Mouse (Mus musculus): ENCODE results near the gene Mpv17. TPM values are rescaled to one million over a fixed set of nuclear protein-coding genes. Genes with fewer than 3 reads are reported as not detected.

Gene Mpv17
- 50.1 and 54.4 TPM in 2 replicates for polyA plus RNA-seq (2016; fragmentation: Nextera tagmentation; extraction: Ambion mirVana)

DNA sequence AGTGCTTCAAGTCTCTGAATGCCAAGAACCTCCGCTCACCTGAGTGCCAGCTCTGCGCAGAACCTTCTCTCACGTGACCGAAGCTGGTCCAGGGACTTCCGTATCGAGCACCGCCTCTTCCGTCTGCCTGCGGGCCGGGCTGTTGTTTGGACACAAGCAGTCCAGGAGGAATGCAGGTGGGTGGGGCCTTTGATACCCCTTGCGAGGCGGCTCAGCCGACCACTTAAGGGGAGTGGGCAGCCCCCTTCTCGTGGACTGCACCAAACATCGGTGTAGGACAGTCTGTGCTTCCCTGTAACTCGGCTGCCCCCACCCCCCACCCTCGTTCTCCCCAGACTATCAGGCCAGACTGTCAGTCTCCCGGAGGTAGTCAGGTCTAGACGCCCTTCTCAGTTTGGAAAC, at the start of gene Mpv17:
Gene Mpv17, minus strand, starts transcription at position 100 of the 402 bp plus-strand sequence.
- under 1% methylated on average over 19 of the region's 19 CpGs for WGBS
- Histone ChIP-seq H3K36me3 (peaks cover 43% of the 10 kb centered on the region), H3K27me3 (no peaks in the 10 kb centered on the region), H3K4me3 (peak within 1 kb of the TSS; percentile 69), H3K27ac (peak within 1 kb of the TSS; percentile 72), H3K9ac (peak within 1 kb of the TSS; percentile 76), H3K9me3 (replicated peaks) (no peaks in the 10 kb centered on the region), H3K4me2 (replicated peaks) (peak within 1 kb of the TSS; percentile 78), H3K4me1 (peaks cover 11% of the 10 kb centered on the region)
- ATAC-seq (ENCODE audit: low FRiP score): peak; percentile 95

DNA sequence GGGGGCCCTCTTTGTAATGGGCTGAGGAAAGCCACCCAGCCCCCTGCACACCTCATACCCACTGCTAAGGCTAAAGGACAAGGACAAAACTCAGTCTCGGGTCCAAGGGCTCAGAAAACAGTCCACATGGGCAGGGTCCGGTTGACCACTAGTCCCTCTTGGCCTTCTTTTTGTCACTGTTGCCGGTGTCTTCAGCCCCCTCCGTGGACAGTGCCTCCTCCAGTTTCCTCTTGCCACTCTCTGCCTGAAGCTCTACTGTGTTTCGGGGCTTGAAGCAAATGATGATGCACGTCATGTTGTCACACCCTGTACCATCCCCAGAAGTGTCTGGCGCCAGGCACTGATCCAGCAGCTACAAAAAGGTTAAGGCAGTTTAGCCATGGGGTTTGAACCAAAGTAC, 48.9 kb upstream of the Mpv17 start:
- Histone ChIP-seq H3K36me3 (peaks cover 76% of the 10 kb centered on the region), H3K4me2 (replicated peaks) (peak overlapping the region; percentile 63), H3K27me3 (no peaks in the 10 kb centered on the region), H3K9me3 (replicated peaks) (peaks cover 6% of the 10 kb centered on the region), H3K4me1 (peaks cover 22% of the 10 kb centered on the region), H3K9ac (peak overlapping the region; percentile 48; the same call in 1 of the 2 replicates), H3K4me3 (peak overlapping the region; percentile 74), H3K27ac (peak overlapping the region; percentile 77)
- 80% methylated on average over 7 of the region's 7 CpGs for WGBS
- ATAC-seq (ENCODE audit: low FRiP score): no peak

GRCm38 (mm10) chr5:31201742-31202590, 47.9 kb upstream of the Mpv17 start, which contains the start of gene Zfp513:
Gene Zfp513, minus strand, starts transcription at chr5:31202303.
- H3K4me3 ChIP-seq: peak within 1 kb of the TSS; percentile 74
- ATAC-seq (ENCODE audit: low FRiP score): peak; percentile 94
- WGBS: under 1% methylated on average over 52 of the region's 53 CpGs
- H3K4me1 ChIP-seq: peaks cover 22% of the 10 kb centered on the region
- H3K9ac ChIP-seq: peak within 1 kb of the TSS; percentile 91
- peak within 1 kb of the TSS; percentile 87 for H3K4me2 ChIP-seq (replicated peaks)
- peaks cover 76% of the 10 kb centered on the region for H3K36me3 ChIP-seq
- H3K27ac ChIP-seq: peak within 1 kb of the TSS; percentile 77
- H3K9me3 ChIP-seq (replicated peaks): peaks cover 6% of the 10 kb centered on the region
- H3K27me3 ChIP-seq: no peaks in the 10 kb centered on the region

- Histone ChIP-seq H3K27me3 (no peaks in the 10 kb centered on the region), H3K9me3 (replicated peaks) (peaks cover 6% of the 10 kb centered on the region), H3K36me3 (peaks cover 78% of the 10 kb centered on the region), H3K9ac (peak overlapping the region; percentile 91), H3K4me3 (peak overlapping the region; percentile 74), H3K4me1 (peaks cover 22% of the 10 kb centered on the region), H3K27ac (peak overlapping the region; percentile 77), H3K4me2 (replicated peaks) (peak overlapping the region; percentile 87)
- WGBS: 21% methylated on average over 13 of the region's 13 CpGs
- no peak for ATAC-seq (ENCODE audit: low FRiP score)
Observed at GRCm38 (mm10) chr5:31201042-31201741, 47.1 kb upstream of the Mpv17 start.

DNA sequence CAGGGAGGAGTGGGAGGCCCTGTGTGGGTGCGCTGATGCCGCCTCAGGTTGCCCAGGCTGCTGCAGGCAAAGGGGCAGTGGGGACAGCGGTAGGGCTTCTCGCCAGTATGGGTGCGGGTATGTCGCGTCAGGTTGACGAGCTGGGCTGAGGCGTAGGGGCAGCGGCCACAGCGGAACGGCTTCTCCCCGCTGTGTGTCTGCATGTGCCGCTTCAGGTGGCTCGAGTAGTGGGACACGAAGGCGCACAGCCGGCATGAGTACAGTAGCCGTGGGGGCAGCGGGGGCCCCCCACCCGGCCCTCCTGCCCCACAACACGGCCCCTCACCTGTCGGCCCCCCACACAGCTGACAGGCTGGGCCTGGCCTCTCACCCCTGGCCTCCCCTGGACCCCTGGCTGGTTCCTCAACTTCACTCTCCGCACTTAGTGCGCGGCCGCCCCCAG, 46.3 kb upstream of the Mpv17 start:
- 90% methylated on average over 27 of the region's 27 CpGs for WGBS
- Histone ChIP-seq H3K4me2 (replicated peaks) (peak overlapping the region; percentile 87), H3K36me3 (peaks cover 77% of the 10 kb centered on the region), H3K9ac (peak overlapping the region; percentile 20; the same call in 1 of the 2 replicates), H3K4me3 (peak overlapping the region; percentile 10; the same call in 1 of the 2 replicates), H3K9me3 (replicated peaks) (peaks cover 6% of the 10 kb centered on the region), H3K4me1 (peaks cover 22% of the 10 kb centered on the region), H3K27ac (0 out of 2 replicates have a peak overlapping the region, but pooled peaks have one; percentile 2), H3K27me3 (no peaks in the 10 kb centered on the region)
- no peak for ATAC-seq (ENCODE audit: low FRiP score)

DNA sequence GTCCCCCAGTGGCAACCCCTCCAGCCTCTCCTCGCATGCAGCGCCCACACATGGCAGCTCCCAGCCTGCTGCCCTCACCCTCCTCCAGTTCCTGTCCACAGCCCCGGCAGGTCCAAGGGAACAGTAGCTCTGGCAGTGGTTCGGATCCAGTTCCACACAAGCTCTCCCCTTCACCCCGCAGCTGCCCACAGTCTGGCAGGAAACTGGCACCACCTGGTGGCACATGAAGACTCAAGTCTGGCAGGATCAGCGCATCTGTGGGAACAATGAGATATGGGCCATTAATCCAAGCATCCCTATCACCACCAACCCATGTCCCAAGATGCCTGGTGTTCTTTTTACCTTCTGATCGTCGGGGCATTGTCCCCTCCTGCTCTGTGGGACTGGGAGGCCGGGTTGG, 45.8 kb upstream of the Mpv17 start:
- H3K27ac ChIP-seq: no peak overlapping the region

GRCm38 (mm10) chr5:31199321-31199892, 45.4 kb upstream of the Mpv17 start:
- no peak overlapping the region for H3K9ac ChIP-seq
- H3K36me3 ChIP-seq: peaks cover 78% of the 10 kb centered on the region
- H3K4me2 ChIP-seq (replicated peaks): no peak overlapping the region
- H3K4me3 ChIP-seq: no peak overlapping the region
- peaks cover 26% of the 10 kb centered on the region for H3K4me1 ChIP-seq
- ATAC-seq (ENCODE audit: low FRiP score): no peak
- H3K9me3 ChIP-seq (replicated peaks): peaks cover 6% of the 10 kb centered on the region
- H3K27ac ChIP-seq: no peak overlapping the region
- WGBS: 94% methylated on average over 19 of the region's 19 CpGs
- no peaks in the 10 kb centered on the region for H3K27me3 ChIP-seq

More for the DNA sequence above, 45.8 kb upstream of the Mpv17 start:
- Histone ChIP-seq H3K36me3 (peaks cover 78% of the 10 kb centered on the region), H3K27me3 (no peaks in the 10 kb centered on the region), H3K4me2 (replicated peaks) (no peak overlapping the region), H3K4me3 (no peak overlapping the region), H3K4me1 (peaks cover 22% of the 10 kb centered on the region), H3K9me3 (replicated peaks) (peaks cover 6% of the 10 kb centered on the region), H3K9ac (no peak overlapping the region)
- WGBS: 86% methylated on average over 9 of the region's 9 CpGs
- ATAC-seq (ENCODE audit: low FRiP score): no peak

DNA sequence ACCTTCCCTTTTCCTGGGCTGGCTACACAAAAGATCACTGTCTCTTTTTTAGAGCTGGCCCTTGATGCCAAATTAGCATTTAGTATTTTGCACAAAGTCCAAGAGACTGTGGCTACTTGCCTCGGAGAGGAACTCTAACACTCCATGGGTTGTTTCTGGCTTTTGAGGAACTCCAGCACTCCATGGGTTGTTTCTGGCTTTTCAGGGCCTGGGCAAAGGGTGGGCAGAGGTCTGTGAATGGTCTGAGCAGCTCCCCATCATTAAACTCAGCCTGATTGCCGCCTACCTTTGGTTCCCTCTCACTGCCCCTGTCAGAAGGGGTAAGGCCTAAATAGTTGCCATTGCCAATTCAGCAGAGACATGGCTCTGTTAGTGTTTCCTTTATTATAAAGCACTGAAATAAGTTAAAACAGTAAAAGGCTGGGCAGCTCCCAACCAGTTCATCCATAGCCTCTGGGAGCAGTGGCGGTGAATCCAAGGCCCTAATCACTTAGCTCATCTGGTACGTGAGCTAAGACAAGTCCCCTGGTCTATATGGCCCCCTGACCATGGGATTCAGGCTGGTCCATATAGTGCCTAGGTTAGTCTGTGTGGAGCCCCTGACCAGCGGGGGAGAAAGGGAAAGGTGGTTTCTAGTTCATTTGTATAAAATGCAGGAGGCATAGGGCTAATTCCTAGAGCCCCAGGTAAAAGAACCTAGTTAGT, 44.7 kb upstream of the Mpv17 start:
- Histone ChIP-seq H3K9me3 (replicated peaks) (peaks cover 6% of the 10 kb centered on the region), H3K36me3 (peaks cover 73% of the 10 kb centered on the region)
- WGBS: 84% methylated on average over 5 of the region's 5 CpGs

GRCm38 (mm10) chr5:31198170-31198569, 44.1 kb upstream of the Mpv17 start:
- no peak overlapping the region for H3K27ac ChIP-seq
- ATAC-seq (ENCODE audit: low FRiP score): no peak
- peaks cover 67% of the 10 kb centered on the region for H3K36me3 ChIP-seq
- H3K27me3 ChIP-seq: no peaks in the 10 kb centered on the region
- H3K4me2 ChIP-seq (replicated peaks): no peak overlapping the region
- H3K9me3 ChIP-seq (replicated peaks): peaks cover 6% of the 10 kb centered on the region
- 85% methylated on average over 9 of the region's 9 CpGs for WGBS
- peaks cover 31% of the 10 kb centered on the region for H3K4me1 ChIP-seq
- no peak overlapping the region for H3K9ac ChIP-seq
- no peak overlapping the region for H3K4me3 ChIP-seq

More for the DNA sequence above, 44.7 kb upstream of the Mpv17 start:
- no peak overlapping the region for H3K4me3 ChIP-seq
- H3K27ac ChIP-seq: no peak overlapping the region
- no peak for ATAC-seq (ENCODE audit: low FRiP score)
- H3K27me3 ChIP-seq: no peaks in the 10 kb centered on the region
- H3K9ac ChIP-seq: no peak overlapping the region
- no peak overlapping the region for H3K4me2 ChIP-seq (replicated peaks)
- peaks cover 32% of the 10 kb centered on the region for H3K4me1 ChIP-seq

DNA sequence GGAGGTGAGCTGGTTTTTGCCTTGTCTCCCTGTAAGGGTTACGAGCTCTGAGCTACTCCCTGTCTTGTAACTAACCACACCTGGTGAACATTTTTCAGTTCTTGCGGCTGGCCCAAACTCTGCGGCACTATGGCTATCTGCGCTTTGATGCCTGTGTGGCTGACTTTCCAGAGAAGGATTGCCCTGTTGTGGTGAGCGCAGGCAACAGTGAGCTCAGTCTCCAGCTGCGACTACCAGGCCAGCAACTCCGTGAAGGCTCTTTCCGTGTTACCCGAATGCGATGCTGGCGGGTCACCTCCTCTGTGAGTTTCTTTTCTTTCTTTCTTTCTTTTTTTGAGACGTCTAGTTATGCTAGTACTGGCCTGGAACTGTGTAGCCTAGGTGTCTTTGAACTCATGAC, 43.0 kb upstream of the Mpv17 start:
- WGBS: 92% methylated on average over 12 of the region's 12 CpGs
- peaks cover 6% of the 10 kb centered on the region for H3K9me3 ChIP-seq (replicated peaks)
- no peaks in the 10 kb centered on the region for H3K27me3 ChIP-seq
- no peak overlapping the region for H3K4me3 ChIP-seq
- no peak overlapping the region for H3K9ac ChIP-seq
- H3K4me1 ChIP-seq: peaks cover 28% of the 10 kb centered on the region
- H3K27ac ChIP-seq: no peak overlapping the region
- no peak overlapping the region for H3K4me2 ChIP-seq (replicated peaks)
- no peak for ATAC-seq (ENCODE audit: low FRiP score)
- peaks cover 62% of the 10 kb centered on the region for H3K36me3 ChIP-seq

GRCm38 (mm10) chr5:31196207-31196606, 42.2 kb upstream of the Mpv17 start:
- H3K4me2 ChIP-seq (replicated peaks): no peak overlapping the region
- H3K36me3 ChIP-seq: peaks cover 62% of the 10 kb centered on the region
- no peak for ATAC-seq (ENCODE audit: low FRiP score)
- H3K9me3 ChIP-seq (replicated peaks): peaks cover 6% of the 10 kb centered on the region
- no peak overlapping the region for H3K4me3 ChIP-seq
- H3K9ac ChIP-seq: no peak overlapping the region
- WGBS: 94% methylated on average over 10 of the region's 10 CpGs
- H3K27me3 ChIP-seq: no peaks in the 10 kb centered on the region
- H3K27ac ChIP-seq: no peak overlapping the region
- peaks cover 33% of the 10 kb centered on the region for H3K4me1 ChIP-seq

Data from hindbrain, embryonic 12.5 days (tissue).